Mouse (Mus musculus): ENCODE results near the gene Srd5a3.

Gene Srd5a3

DNA sequence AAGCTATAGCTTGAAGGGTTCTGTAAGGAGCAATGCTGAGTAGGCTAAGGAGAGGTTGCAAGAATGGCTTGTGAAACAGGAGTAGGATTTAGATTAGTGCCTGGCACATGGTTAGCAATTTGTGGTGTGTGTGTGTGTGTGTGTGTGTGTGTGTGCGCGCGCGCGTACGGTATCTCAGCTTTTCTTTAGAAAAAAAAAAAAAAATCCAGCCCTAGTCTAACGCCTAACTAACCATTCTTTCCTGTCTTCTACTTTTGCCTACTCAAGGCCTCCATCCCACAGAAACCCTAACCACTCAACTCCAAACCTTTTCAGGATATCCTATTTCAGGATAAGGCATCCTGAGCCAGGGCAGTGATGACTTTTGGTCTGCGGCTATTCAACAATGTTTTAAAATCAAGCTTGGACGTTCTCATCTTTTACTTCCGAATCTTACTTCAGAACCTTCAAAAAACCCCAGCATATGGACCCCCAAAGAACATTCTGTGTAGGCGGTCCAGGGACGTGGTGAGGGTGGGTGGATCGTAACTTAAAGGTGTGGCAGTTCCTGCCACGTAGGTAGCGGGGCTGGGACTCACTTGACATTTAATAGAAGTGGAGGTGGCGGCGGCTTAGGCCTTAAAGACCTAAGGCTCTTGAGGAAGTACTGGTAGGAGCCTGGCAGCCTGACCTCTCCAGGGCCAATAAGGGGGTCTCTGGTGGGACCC lies 43.1 kb downstream of the Srd5a3 start:
- in situ Hi-C loops (cut with MboI; ENCODE audit: unreplicated experiment in 2 of 2), result loop anchor here (5.0 to 25.0 kb wide), 3 partner anchors 41 to 1146 kb away; partner anchors contain the start of genes Aasdh (in 1 of the 2), Chic2 (in 1 of the 2) and Srd5a3 (in 1 of the 2)

GRCm38 (mm10) chr5:76183750-76184261 lies 43.7 kb downstream of the Srd5a3 start, which contains the start of gene Tmem165:
Gene Tmem165 (plus strand): TSS chr5:76183880.
- in situ Hi-C loops (cut with MboI; ENCODE audit: unreplicated experiment in 2 of 2), result loop anchor here (5.0 to 25.0 kb wide), 3 partner anchors 42 to 1147 kb away; partner anchors contain the start of genes Aasdh (in 1 of the 2), Chic2 (in 1 of the 2) and Srd5a3 (in 1 of the 2)

DNA sequence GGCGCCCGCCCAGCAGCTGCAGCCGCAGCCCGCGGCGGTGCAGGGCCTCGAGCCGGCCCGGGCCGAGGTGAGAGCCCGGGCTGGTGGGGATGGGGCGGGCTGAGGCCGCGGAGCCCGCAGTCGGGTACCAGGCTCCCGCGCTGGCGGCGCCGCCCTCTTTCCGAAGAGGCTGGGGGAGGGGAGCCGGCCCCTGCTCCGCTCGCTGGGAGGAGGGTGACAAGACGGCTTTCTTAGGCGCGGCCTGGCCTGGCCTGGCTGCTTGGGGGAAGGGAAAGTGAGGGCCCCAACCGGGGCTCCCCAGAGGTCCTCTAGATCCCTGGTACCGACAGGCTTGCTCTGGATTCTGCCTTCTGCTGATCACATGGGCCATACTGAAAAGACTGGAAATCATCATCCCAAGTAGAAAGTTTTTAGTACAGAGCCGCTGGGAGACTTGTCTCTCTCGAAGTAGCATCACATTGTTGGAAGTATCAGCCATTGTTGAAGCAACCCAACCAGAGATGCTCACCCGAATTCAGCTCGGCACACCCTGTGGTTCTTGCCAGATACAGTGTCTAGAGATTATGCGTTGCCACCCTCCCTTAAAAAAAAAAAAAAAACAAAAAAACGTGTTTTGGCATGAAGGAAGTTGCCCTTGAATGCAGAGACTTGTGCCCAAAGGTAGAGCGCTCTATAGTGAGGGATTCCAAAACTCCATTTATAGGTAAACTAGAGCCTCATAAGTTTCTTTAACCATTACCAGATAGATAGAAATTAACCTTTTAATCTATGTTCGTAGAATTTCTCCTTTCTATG lies 44.4 kb downstream of the Srd5a3 start:
- in situ Hi-C loops (cut with MboI; ENCODE audit: unreplicated experiment in 2 of 2), result loop anchor here (5.0 to 25.0 kb wide), 3 partner anchors 42 to 1147 kb away; partner anchors contain the start of genes Aasdh (in 1 of the 2), Chic2 (in 1 of the 2) and Srd5a3 (in 1 of the 2)

- in situ Hi-C loops (cut with MboI; ENCODE audit: unreplicated experiment in 2 of 2), result loop anchor here in 1 of 2 experiments (25.0 kb wide), 2 partner anchors 724 to 1151 kb away; partner anchors contain the start of genes Aasdh and Chic2
These were observed 47.8 kb downstream of the Srd5a3 start for GRCm38 (mm10) chr5:76187885-76188284.

- in situ Hi-C loops (cut with MboI; ENCODE audit: unreplicated experiment in 2 of 2), result loop anchor here in 1 of 2 experiments (25.0 kb wide), 2 partner anchors 722 to 1153 kb away; partner anchors contain the start of genes Aasdh and Chic2
These were observed 50.5 kb downstream of the Srd5a3 start for GRCm38 (mm10) chr5:76190609-76191008.

- in situ Hi-C loops (cut with MboI; ENCODE audit: unreplicated experiment in 2 of 2), result loop anchor here in 1 of 2 experiments (25.0 kb wide), 2 partner anchors 719 to 1156 kb away; partner anchors contain the start of genes Aasdh and Chic2
These were observed 53.0 kb downstream of the Srd5a3 start for GRCm38 (mm10) chr5:76193075-76193474.

GRCm38 (mm10) chr5:76194377-76194945 lies 54.4 kb downstream of the Srd5a3 start:
- in situ Hi-C loops (cut with MboI; ENCODE audit: unreplicated experiment in 2 of 2), result loop anchor here in 1 of 2 experiments (25.0 kb wide), 2 partner anchors 718 to 1157 kb away; partner anchors contain the start of genes Aasdh and Chic2

DNA sequence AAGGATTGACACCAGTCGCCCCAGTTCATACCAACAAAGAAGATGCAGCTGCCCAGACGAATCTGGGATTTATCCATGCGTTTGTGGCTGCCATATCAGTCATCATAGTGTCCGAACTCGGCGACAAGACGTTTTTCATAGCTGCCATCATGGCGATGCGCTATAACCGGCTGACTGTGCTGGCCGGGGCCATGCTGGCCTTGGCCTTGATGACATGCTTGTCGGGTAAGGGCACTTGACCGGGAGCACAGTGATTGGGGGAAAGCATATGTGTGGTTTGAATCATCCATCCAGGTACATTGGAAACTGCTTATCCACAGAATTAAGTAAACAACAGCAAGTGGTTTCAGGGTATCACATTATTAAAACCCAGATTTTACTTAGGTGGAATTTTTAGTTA lies 59.3 kb downstream of the Srd5a3 start:
- in situ Hi-C loops (cut with MboI; ENCODE audit: unreplicated experiment in 2 of 2), result loop anchor here in 1 of 2 experiments (25.0 kb wide), 2 partner anchors 713 to 1162 kb away; partner anchors contain the start of genes Aasdh and Chic2

DNA sequence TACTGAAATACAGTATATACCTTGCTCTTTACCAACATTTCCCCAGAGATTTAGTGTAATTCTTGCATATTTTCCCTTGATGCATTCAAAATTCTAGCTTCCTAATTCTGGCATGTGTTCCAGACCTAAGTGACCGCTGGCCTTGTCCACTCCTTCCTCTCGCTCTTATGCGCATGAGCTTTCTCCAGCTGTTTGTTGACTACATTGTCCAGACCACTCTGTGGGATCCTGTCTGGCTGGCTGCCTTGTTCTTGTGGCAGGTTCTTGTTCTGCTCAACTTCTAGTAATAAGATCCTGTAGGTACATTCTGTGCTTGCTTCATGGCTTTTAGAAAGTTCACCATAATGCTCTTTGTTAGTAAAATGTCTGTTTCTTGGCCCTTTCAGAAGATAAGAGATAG lies 63.1 kb downstream of the Srd5a3 start:
- in situ Hi-C loops (cut with MboI; ENCODE audit: unreplicated experiment in 2 of 2), result no loop called here

All from v-Abl transformed pro-B cells (cell line).